Mouse (Mus musculus) gastrocnemius, adult 18-20 months (tissue): ENCODE data around the gene Itgav. TPM values are rescaled to one million over a fixed set of nuclear protein-coding genes. Genes with fewer than 3 reads are reported as not detected.

ENCODE experiments used
- DNase-seq: peaks from one replicate; pipeline ENCODE4 v3.0.0; 2021; ENCODE audit warnings: low spot score
- long read RNA-seq, 2 experiments: library from polyadenylated mRNA; stranded (forward); transcript quantifications; one replicate each; pipeline ENCODE4 v2.0.0; 2021
- total RNA-seq, 2 experiments: library from RNA; stranded (reverse); gene quantifications; 2 replicates each; pipeline ENCODE4 v1.2.3; 2021

Gene Itgav
- total RNA-seq, result 10 to 100 TPM; 36.8 to 50.6 TPM
- long read RNA-seq, experiment 1, full-length matches to known transcripts, result 1 of 23 reads
- long read RNA-seq, experiment 1, partial matches to known transcripts, result 7 of 23 reads
- long read RNA-seq, experiment 1, other reads (novel, unspliced or antisense), result 15 of 23 reads
- long read RNA-seq, experiment 2, full-length matches to known transcripts, result 2 of 18 reads
- long read RNA-seq, experiment 2, partial matches to known transcripts, result 3 of 18 reads
- long read RNA-seq, experiment 2, other reads (novel, unspliced or antisense), result 13 of 18 reads

DNA sequence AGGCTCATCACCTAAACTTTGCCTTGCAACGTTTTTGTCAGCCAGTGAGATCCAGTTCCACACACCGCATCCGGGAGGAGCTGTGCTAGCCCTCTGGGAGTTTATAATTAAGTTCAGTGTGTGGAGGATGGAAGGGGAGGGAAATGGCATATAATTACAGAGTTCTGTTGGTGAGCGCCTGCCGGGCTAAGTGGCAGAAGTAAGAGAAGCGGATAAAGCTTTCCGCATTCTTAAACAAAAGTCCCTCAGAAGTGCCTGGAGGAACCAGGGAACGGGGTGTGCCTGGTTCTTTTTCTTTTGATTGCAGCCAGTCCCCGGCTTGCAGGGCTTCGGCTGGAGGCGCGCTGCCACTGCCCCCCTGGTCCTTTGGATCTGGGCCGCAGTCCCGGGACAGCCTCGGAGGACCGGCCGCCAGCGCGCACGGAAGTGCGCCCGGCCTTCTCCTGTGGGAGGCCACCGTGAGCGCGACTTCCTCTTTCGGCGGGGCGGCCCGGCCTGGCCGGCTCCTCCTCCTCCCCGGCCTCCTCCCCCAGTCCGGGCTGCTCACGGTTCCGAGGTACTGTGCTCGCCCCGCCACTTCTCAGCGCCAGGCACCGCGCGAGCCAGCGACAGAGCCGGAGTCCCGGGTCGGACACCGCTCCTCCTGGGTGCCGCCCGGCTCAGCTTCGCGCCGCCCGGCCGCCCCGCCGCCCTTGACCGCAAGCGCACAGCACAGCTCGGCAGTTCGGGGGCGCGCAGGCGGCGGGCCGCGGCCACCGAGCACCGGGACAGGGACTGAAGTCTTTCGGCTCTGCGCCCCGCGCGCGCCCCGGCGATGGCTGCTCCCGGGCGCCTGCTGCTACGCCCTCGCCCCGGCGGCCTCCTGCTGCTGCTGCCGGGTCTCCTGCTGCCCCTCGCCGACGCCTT, at the start of gene Itgav:
Gene Itgav, plus strand, starts transcription at position 477 of the 906 bp plus-strand sequence.
- DNase-seq, result peak; percentile 94

DNA sequence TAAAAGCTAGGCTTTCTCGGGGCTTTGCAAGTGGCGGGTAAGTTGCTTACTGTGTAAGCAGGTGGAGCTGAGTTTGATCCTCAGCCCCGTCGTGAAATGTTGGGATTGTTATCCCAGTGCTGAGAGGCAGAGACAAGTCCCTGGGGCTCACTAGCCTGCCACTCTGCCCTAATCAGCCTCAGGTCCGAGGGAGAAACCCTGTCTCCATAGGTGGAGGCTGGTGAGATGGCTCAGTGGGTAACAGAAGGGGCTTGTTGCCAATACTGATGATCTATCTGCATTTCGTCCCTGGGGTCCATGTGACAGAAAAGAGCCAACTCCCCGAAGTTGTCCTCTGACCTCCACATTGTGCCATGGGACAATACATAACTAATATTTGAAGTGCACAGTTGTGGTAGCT, 49.8 kb upstream of the Itgav start:
- no peak for DNase-seq

DNA sequence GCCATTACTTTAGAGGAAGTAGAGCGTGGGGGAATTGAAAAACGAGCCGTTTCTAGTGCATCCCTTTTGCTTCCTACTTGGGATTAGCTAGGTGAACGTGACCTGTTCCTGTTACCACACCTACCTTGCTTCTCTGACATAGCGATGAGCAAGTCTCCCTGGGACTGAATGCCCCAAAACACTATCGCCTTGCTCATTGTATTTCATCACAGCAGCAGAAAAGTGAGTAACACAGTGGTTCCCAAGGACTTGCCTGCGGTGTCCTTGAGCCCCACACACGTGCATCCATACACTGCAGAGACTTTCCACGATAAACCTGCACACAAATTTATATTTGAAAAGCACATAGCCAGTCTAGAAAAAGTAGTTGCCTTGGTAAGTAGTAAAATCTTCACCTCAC, 49.3 kb upstream of the Itgav start:
- DNase-seq, result no peak

DNA sequence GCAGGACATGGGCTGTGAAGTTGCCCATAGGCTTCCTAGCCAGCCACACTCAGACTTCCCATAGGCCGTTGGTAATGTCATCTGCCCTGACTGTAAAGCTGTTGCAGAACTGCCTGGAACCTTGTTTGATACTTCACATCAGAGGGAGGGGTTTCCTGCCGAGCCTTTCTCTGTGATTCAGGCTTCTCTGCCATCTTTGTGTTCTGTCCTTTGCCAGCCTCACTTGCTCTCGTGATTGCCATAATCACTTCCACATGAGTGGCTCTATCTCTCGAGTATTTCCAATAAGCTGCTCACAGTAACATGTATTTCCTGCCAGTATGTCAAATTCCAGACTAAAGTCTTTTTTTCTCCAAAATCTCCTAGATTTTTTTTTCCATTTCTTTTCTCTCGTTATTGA, 48.5 kb upstream of the Itgav start:
- no peak for DNase-seq

DNA sequence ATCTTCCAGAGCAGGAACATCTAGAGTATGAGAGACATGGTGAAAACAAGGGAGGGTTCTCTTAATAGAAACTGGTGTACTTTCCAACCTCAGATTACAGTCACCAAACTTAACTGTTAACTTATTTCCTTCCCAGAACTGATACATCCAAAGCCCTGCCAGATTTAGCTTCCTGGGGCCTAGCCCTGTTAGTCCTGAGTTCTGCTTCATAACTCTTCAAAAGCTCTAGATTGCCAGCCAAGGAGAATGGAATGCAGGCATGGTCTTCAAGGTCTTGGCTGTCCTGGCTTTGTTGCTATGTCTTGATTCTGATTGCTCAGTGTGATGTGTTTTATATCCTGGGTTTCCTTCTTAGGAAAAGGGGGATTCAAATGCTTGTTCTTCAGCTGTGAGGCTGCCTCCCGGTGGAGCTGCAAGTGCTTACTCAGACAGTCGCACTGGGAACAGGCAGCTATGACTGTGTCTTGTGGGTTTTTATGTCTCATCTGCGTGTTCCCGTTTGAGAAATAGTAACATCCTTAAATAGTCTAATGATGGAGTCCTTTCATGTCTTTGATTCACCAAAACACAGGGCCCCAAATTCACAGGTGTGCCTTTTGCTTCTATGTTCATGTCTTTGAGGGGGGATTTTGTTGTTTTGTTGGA, 47.8 kb upstream of the Itgav start:
- DNase-seq, result no peak

DNA sequence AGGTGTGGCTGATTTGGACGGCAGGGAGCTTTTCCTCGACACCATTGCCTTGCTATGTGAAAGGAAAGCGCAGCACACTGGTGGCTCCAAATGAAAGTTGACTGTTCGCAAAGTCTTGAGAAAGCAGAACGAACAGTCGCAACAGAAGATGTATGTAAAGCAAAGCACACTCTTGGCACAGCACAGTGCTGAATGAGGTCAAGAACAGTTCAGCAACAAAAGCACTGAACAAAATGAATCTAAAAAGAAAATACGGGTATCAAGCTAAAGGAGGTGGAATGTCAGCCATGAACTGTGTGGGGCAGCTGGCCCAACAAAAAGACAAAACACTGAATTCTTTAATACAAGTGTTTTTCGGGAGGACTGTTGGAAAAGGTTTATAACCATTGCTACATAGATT, 42.9 kb upstream of the Itgav start:
- no peak for DNase-seq

DNA sequence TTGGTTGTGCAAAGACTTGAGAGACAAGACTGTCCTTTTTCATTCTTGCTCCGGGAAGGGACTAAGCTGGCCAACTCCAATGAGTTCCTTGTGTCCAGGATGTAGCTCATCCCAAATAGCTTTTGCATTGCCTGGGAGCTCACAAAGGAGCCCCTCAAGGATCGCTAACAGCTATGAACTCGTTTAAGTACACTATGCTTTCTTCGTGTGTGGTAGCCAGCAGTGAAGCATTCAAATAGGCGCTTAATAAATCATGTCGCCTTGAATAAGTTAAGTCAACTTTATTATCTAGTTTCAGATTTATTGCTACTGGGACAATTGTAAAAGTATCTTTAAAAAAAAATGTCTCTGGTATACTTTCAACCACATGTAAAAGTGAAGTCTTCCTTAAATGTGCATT, 42.4 kb upstream of the Itgav start:
- no peak for DNase-seq

DNA sequence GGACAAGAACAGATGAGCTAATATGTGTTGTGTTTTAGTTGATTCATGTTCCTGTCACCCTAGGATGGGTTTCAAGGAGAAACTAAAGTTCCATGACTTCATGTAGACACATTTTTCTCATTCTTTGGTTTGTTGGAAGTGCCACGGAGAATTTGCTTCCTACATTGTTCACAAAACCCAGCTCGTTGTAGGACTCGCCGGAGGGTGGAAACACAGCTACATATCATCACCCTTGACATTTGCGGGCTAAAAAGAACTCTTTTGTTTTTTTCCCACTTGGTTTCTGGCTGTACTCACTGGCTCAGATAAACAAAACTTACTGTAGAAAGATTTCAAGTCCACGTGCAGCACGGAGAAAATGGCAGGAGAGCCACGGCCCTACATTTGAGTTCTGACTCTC, 41.9 kb upstream of the Itgav start:
- DNase-seq, result no peak

DNA sequence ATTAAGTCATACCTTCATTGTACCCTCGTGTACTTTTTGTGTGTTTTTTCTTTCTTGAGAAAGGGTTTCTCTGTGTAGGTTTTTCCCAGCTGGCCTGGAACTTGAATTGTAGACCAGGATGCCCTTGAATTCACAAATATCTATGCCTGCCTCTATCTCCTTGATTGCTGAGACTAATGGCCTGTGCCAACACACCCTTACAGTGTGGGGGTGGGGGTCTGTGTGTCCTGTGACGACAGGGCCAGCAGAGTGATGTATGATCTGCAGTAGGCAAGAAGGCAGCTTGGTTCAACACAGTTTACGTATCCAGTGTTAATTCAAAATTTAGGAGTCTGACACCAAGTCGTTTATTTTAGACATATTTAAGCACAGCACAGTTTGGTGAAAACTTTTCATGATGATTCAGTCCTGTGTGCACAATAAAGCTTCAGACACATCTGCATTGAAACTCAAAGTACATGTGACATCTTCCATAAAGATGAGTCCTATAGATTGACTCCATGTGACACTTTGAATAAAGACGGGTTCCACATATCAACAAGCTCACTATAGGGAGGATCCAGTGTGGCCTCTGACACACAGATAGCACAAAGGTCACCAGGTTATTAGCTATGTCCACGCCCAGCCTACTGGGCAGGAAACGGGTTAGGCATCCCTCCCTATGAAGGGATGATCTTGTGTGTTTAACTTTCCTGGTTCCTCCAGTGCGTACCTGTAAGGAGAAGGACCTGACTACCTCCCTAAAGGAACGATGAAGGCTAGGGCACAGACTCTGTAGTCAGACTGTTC, 40.3 kb upstream of the Itgav start:
- DNase-seq, result no peak

DNA sequence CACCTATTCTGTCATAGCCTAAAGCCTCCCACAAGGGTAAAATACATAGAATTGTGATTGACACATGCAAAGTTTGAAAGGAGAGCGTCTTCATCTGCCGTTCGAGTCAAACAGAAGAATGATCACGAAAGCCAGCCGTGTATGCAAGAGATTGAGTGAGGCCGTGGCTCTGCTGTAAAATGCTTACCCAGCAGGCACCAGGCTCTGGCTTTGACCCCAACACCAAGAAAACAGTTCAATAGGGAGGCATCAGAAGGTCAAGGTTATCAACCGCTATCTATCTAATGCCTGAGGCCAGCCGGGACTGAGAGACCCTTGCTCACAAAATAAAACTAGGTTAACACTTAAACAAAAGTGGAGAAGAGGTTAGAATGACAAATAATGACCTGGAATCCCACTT, 39.5 kb upstream of the Itgav start:
- DNase-seq, result no peak

DNA sequence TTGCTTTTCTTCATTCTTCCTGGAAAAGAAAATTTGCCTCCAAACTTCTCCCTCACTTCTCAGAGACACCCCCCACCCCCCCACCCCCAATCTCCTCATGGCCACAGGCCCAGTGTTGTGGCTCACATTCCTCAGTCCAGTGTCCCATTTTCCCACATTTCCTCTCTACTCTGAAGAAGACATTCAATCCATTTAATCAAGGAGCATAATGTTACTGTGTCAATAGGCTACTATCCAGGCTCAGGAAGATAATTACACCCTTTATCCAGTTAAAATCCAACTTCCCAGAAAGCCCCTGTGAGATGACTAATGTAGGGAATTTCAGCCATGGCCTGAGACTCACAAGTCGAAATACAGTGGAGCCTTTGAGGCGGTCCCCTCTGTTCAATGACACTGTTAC, 33.8 kb upstream of the Itgav start:
- no peak for DNase-seq

DNA sequence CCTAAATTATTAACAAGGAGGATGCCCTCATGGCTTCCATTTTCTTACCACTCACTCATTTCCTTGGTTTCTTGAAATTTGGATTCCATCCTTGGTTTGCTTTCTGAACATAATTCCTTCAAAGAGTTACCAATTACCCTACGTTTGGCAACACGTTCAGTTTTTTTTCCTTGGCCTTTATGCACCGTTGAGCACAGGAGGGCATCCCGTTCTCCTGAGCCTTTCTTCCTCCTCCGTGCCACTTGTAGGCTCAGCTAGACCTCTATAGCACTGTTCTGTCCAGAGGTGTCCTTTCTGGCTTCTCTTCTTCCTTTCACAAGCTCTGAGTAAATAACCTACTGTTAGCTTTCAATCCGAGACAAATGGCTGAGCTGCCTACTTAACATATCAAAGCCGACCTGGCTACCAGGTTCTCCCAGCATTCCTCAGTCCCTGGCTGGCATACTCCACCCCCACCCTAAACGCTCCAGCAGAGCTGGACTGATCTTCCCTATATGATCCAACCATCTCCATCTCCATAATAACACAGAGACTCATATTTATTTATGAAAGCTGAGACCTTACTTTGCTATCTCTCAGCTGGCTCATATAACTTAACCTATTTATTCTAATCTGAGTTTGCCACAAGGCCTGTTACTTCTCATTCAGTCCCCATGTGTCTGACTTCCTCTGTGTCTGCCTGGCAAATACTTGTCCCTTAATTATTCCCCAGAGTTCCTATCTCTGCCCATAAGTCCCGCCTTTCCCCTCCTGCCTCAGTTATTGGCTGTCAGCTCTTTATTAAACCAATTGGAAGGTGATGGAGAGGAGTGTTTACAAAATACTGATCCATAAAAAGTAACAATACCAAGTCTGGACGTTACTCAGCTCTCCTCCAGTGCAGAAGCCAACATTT, 31.3 kb upstream of the Itgav start:
- DNase-seq, result no peak

DNA sequence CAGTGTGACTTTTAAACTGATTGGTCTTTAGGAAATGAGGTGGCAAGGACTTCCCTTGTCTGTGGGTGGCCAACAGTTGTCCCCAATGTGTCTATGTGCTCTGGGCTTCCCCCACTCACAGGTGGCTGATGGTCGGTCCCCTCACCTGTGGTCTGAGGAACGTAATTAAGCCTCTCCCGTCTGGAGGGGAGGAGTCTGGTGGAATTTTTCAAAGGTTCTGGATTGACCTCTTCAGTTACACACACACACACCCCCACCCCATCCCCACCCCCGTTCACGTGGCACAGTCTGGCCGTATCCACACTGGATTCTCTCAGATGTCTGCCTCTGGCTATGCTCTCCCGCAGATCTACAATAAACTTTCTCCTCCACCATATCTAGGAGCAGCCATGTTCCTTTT, 30.1 kb upstream of the Itgav start:
- no peak for DNase-seq

DNA sequence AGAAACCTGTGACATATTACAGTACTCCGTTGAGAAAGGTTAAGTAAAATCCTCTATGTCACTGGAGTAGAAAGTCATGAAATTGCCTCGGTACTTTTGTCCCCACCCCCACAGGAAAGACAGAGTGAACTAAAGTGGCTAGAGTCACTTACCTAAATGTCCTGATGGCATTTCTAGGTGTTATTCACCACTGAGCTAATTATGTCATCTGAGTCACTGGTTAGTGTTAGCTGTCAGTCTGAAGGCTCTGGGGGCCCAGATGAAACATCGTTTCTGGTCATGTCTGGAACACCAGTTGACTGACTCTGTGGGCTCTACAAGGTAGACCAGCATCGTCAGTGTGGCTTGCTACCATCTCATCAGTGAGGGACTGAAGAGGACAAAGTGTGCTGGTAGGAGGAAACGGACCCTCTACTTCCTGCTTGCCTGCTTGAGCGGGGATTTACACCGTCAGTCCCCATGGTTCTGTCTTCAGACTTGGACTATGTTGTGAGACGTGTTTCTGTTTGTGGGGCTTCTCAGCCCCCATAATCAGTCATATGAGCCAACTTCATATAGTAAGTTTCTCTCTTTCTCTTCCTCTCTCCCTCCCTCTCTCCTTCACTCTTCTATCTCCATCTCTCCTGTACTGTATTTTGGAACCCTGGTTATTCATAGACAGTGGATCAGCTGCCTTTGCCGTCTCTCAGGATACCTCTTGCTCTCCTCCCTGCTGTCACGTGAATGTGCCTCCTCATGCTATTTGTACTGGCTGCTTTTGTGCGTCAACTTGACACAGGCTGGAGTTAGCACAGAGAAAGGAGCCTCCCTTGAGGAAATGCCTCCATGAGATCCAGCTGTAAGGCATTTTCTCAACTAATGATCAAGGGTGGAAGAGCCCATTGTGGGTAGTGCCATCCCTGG, 28.6 kb upstream of the Itgav start:
- DNase-seq, result no peak

DNA sequence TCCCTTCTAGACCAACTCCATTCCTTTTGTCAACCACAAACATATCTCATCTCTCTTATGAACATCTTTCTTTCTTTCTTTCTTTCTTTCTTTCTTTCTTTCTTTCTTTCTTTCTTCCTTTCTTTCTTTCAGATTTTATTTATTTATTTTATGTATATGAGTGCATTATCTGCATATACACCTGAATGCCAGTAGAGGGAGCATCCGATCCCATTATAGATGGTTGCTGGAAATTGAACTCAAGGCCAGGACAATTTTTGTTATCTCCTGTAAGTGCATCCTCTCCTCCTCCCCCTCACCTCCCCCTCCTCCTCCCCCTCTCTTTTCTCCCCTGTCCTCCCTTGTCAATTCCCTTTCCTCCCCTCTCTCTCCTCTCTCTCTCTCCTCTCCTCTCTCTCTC, 25.7 kb upstream of the Itgav start:
- DNase-seq, result no peak

DNA sequence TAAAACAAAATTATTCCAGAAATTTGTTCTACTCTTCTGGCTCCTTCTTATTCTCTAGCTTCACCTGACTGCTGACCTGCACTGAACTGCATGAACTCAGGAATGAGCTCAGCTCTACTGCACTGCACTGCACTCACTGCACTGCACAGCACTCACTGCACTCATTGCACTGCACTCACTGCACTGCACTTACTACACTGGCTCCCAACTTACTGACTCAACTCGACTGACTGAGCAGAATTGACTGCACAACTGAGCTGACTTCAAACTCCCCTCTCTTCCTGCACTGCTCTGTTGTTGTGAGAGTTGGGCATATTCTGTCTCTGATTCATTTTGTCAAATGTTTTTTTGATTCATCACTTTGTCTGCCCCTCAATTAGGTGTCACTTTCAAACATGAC, 24.9 kb upstream of the Itgav start:
- no peak for DNase-seq

DNA sequence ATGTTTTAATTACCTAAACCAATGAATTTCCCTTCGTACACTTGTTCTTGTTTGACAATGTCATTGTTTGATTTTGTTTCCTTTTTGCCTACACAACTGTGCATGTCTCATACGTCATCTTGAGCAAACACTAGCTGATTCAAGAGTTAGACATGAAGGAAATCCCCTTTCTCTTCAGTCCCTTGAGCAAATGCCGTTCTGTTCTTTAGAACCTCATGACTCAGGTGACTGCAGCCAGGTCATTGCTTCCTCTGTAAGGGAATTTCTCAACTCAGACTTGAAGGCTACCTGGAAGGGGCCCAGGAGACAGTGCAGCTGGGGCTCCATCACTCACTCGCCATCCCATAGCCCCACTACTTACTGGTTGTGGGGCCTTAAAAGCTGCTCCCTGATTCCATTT, 23.5 kb upstream of the Itgav start:
- DNase-seq, result no peak

DNA sequence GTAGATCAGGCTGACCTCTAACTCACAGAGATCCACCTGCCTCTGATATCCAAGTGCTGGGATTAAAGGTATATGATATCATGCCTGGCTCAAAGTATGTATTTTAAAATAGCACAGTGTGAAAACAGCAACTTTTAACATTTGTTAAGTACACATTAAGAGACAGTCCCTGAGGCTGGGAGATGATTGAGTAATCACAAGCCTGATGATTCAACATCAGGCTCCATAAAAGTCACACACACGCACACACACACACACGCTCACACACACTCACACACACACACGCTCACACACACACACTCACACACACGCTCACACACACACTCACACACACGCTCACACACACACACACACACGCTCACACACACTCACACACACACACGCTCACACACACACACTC, 21.8 kb upstream of the Itgav start:
- no peak for DNase-seq

DNA sequence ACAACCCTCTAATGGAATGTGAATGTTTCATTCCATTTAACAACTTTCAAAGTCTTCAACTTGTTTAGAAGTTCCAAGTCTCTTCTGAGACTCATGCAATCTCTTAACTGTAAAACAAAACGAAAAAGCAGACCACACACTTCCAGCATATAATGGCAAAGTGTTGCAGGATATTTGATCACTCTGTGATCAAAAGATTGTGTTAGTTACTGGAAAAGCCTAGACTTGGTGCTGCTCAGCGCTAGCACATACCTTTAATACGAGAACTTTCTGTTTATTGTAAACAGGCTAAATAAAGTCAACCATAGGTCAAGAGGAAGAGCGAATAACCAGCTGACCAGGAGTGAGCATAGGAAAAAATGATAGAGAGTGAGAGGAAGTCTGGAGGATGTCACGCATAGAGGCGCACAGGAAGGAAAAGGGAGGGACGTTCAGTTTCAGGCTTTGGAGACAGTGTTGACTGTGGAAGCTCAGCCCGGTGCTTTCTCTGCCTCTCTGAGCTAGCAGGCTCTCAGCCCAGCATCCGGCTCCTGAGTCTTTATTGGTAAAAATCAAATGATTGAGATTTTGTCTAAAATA, 18.5 kb upstream of the Itgav start:
- DNase-seq, result no peak
